Mouse (Mus musculus): ENCODE data around the gene Psmb9. TPM values are rescaled to one million over a fixed set of nuclear protein-coding genes. Genes with fewer than 3 reads are reported as not detected.

The Psmb9 gene
- total and polyA plus RNA-seq, 3 experiments, result 6.9 to 20.5 (median 13.5) TPM

DNA sequence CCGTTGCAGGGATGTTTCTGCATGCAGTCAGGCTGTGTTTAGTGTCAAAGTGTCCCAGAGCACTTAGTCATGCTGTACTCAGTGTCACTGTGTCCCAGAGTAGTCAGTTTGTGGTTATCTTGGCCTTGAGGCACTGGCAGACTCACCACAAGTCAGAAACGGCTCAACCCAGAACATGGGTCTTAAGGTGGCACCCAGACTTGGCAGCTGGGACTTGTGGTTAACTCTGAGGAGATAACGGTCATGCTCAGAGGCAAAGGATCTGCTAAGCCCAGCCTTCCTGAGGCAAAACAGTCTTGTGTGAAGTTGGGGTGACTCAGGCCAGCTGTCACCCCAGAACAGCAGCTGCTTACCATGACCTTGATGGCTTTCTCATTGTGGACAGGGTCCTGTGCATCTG is 23.0 kb upstream of the Psmb9 start:
- Histone ChIP-seq H3K4me1 (ENCODE audit: control insufficient read depth, insufficient read depth, low read length) (peaks cover under 1% of the 10 kb centered on the region; the same call in 1 of the 2 replicates), H3K36me3 (ENCODE audit: control insufficient read depth, insufficient read depth, low read length) (peaks cover 5% of the 10 kb centered on the region; the same call in 1 of the 2 replicates), H3K27me3 (ENCODE audit: control insufficient read depth, insufficient read depth, low read length) (no peaks in the 10 kb centered on the region), H3K4me3 (no peak overlapping the region), H3K27ac (no peak overlapping the region), H3K79me2 (replicated peaks; ENCODE audit: control insufficient read depth, insufficient read depth, low read length) (no peaks in the 10 kb centered on the region), H3K9ac (ENCODE audit: low read depth, low read length) (no peak overlapping the region)
- 56% methylated on average over 3 of the region's 3 CpGs for WGBS
- peak in 1 of 2 experiments; percentile 13 for DNase-seq
- intact Hi-C loops (cut with DNase I), result no loop called here
- no peak for TF ChIP-seq CTCF (IDR thresholded peaks at IDR 0.05)
- no peak for TF ChIP-seq EP300 (IDR thresholded peaks at IDR 0.05; ENCODE audit: insufficient read depth, low read depth, low read length)

DNA sequence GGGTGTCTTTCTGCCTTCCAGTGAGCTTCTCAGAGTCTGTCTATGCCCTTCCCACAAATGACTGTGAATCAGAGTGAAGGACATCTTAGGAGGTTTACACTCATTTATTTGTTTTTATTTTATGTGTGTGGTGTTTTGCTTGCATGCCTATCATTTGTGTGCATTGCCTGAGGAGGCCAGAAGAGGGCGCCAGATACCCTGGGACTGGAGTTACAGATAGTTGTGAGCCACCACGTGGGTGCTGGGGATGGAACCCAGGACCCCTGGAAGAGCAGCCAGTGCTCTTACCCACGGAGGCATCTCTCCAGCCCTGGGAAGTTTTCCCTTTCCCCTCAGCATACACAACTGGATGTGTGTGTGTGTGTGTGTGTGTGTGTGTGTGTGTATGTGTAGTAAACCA is 22.1 kb upstream of the Psmb9 start:
- peak in 1 of 2 experiments; percentile 19 for DNase-seq
- Histone ChIP-seq H3K27me3 (ENCODE audit: control insufficient read depth, insufficient read depth, low read length) (no peaks in the 10 kb centered on the region), H3K79me2 (replicated peaks; ENCODE audit: control insufficient read depth, insufficient read depth, low read length) (no peaks in the 10 kb centered on the region), H3K9ac (ENCODE audit: low read depth, low read length) (no peak overlapping the region), H3K4me1 (ENCODE audit: control insufficient read depth, insufficient read depth, low read length) (peaks cover 1% of the 10 kb centered on the region; the same call in 1 of the 2 replicates), H3K36me3 (ENCODE audit: control insufficient read depth, insufficient read depth, low read length) (peaks cover 5% of the 10 kb centered on the region; the same call in 1 of the 2 replicates), H3K4me3 (no peak overlapping the region), H3K27ac (no peak overlapping the region)
- no peak for TF ChIP-seq POLR2A (IDR thresholded peaks at IDR 0.05; ENCODE audit: insufficient read depth, low read depth, low read length)
- no peak for TF ChIP-seq EP300 (IDR thresholded peaks at IDR 0.05; ENCODE audit: insufficient read depth, low read depth, low read length)
- peak; percentile 61 for TF ChIP-seq CTCF (IDR thresholded peaks at IDR 0.05)
- intact Hi-C loops (cut with DNase I), result no loop called here
- whole genome bisulfite sequencing, result 46% methylated on average over 3 of the region's 3 CpGs

DNA sequence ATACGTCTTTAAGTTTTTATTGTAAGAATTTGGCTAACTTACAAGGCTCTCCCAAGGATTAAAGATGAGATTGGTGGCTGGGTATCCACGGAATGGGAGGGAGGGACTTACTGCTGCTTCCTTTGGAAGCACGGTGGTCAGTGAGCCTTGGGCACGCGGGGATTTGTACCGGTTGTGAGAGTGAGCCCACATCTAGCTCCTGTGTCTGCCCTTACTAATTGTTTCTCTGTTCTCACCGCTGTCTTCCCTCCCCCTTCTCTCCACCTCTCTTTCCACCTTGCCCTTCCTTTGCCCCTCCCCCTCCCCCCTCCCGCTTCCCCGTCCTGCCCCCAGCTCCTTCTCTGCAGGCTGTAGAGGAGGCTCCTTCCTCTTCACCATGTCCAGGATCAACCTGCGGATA is 20.9 kb upstream of the Psmb9 start:
- intact Hi-C loops (cut with DNase I), result no loop called here
- H3K27me3 ChIP-seq (ENCODE audit: control insufficient read depth, insufficient read depth, low read length), result no peaks in the 10 kb centered on the region
- H3K9ac ChIP-seq (ENCODE audit: low read depth, low read length), result no peak overlapping the region
- no peak overlapping the region for H3K4me3 ChIP-seq
- H3K36me3 ChIP-seq (ENCODE audit: control insufficient read depth, insufficient read depth, low read length), result peaks cover 5% of the 10 kb centered on the region; the same call in 1 of the 2 replicates
- no peak overlapping the region for H3K27ac ChIP-seq
- H3K79me2 ChIP-seq (replicated peaks; ENCODE audit: control insufficient read depth, insufficient read depth, low read length), result no peaks in the 10 kb centered on the region
- TF ChIP-seq POLR2A (IDR thresholded peaks at IDR 0.05; ENCODE audit: insufficient read depth, low read depth, low read length), result no peak
- no peak for TF ChIP-seq EP300 (IDR thresholded peaks at IDR 0.05; ENCODE audit: insufficient read depth, low read depth, low read length)
- no peak for TF ChIP-seq CTCF (IDR thresholded peaks at IDR 0.05)
- DNase-seq, result peak in 1 of 2 experiments; percentile 6
- H3K4me1 ChIP-seq (ENCODE audit: control insufficient read depth, insufficient read depth, low read length), result peaks cover 2% of the 10 kb centered on the region
- WGBS, result 46% methylated on average over 10 of the region's 10 CpGs

DNA sequence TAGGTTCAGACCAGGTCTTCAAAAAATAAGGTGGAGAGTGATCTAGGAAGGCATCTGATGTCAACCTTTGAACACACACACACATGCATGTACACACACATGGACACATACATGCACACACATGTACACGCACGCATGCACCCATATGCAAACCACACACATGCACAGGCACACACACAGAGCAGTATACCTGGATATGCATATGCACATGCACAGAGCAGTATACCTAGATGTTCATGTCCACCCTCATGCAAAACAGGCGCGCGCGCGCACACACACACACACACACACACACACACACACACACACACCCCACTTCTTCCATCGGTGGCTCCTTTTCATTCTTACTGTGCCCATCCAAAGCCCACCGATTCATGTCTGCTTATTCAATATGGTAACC is 20.3 kb upstream of the Psmb9 start:
- peaks cover 2% of the 10 kb centered on the region for H3K4me1 ChIP-seq (ENCODE audit: control insufficient read depth, insufficient read depth, low read length)
- H3K79me2 ChIP-seq (replicated peaks; ENCODE audit: control insufficient read depth, insufficient read depth, low read length), result no peaks in the 10 kb centered on the region
- no peak overlapping the region for H3K27ac ChIP-seq
- DNase-seq, result peak in 1 of 2 experiments; percentile 12
- WGBS, result 99% methylated on average over 9 of the region's 9 CpGs
- H3K27me3 ChIP-seq (ENCODE audit: control insufficient read depth, insufficient read depth, low read length), result no peaks in the 10 kb centered on the region
- H3K4me3 ChIP-seq, result no peak overlapping the region
- TF ChIP-seq EP300 (IDR thresholded peaks at IDR 0.05; ENCODE audit: insufficient read depth, low read depth, low read length), result no peak
- no peak for TF ChIP-seq POLR2A (IDR thresholded peaks at IDR 0.05; ENCODE audit: insufficient read depth, low read depth, low read length)
- TF ChIP-seq CTCF (IDR thresholded peaks at IDR 0.05), result no peak
- no peak overlapping the region for H3K9ac ChIP-seq (ENCODE audit: low read depth, low read length)
- peaks cover 5% of the 10 kb centered on the region; the same call in 1 of the 2 replicates for H3K36me3 ChIP-seq (ENCODE audit: control insufficient read depth, insufficient read depth, low read length)
- intact Hi-C loops (cut with DNase I), result no loop called here

DNA sequence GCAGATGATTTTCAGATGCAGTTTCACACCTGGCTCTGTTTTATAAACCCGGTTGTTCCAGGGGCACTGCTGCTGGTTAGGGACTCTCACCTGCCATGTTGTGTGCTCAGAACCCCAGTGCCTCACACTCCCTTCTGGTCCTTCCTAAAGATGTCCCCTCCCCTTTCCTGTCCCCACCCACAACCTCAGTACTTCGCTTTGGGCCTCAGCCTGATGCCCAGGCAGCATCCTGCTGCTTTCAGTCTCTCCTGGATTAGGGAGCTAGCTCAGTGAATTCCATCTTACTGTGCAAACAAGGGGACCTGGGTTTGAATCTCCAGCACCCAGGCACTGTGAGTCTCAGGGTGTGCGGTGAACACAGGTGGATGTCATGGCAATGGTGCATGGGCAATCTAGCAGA is 19.9 kb upstream of the Psmb9 start:
- no peaks in the 10 kb centered on the region for H3K27me3 ChIP-seq (ENCODE audit: control insufficient read depth, insufficient read depth, low read length)
- peaks cover 2% of the 10 kb centered on the region for H3K4me1 ChIP-seq (ENCODE audit: control insufficient read depth, insufficient read depth, low read length)
- no peak overlapping the region for H3K4me3 ChIP-seq
- H3K79me2 ChIP-seq (replicated peaks; ENCODE audit: control insufficient read depth, insufficient read depth, low read length), result no peaks in the 10 kb centered on the region
- DNase-seq, result peak in 1 of 2 experiments; percentile 25
- no peak for TF ChIP-seq CTCF (IDR thresholded peaks at IDR 0.05)
- no peak for TF ChIP-seq EP300 (IDR thresholded peaks at IDR 0.05; ENCODE audit: insufficient read depth, low read depth, low read length)
- no peak for TF ChIP-seq POLR2A (IDR thresholded peaks at IDR 0.05; ENCODE audit: insufficient read depth, low read depth, low read length)
- H3K36me3 ChIP-seq (ENCODE audit: control insufficient read depth, insufficient read depth, low read length), result peaks cover 5% of the 10 kb centered on the region; the same call in 1 of the 2 replicates
- 67% methylated on average over 3 of the region's 3 CpGs for WGBS
- intact Hi-C loops (cut with DNase I), result no loop called here
- H3K9ac ChIP-seq (ENCODE audit: low read depth, low read length), result no peak overlapping the region
- no peak overlapping the region for H3K27ac ChIP-seq

DNA sequence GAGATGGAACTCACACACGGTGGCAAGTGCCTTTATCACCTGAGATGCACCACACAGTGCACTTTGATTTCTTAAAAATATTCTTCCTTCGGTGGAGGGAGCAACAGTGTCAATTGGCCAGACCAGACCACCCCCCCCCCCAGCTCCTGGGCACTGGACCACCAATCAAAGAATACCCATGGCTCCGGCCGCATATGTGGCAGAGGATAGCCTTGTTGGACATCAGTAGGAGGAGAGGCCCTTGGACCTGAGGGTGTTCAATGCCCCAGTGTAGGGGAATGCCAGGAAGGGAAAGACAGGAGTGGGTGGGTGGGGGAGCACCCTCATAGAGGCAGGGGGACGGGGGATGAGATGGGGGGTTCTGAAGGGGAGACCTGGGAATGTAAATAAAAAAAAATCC is 19.2 kb upstream of the Psmb9 start:
- Histone ChIP-seq H3K27ac (no peak overlapping the region), H3K4me1 (ENCODE audit: control insufficient read depth, insufficient read depth, low read length) (peaks cover 2% of the 10 kb centered on the region), H3K4me3 (no peak overlapping the region), H3K27me3 (ENCODE audit: control insufficient read depth, insufficient read depth, low read length) (no peaks in the 10 kb centered on the region), H3K36me3 (ENCODE audit: control insufficient read depth, insufficient read depth, low read length) (peaks cover 5% of the 10 kb centered on the region; the same call in 1 of the 2 replicates), H3K9ac (ENCODE audit: low read depth, low read length) (no peak overlapping the region), H3K79me2 (replicated peaks; ENCODE audit: control insufficient read depth, insufficient read depth, low read length) (no peaks in the 10 kb centered on the region)
- intact Hi-C loops (cut with DNase I), result loop anchor here (1.0 kb wide), 1 partner anchor 29 kb away; no protein-coding TSS in a partner anchor
- TF ChIP-seq EP300 (IDR thresholded peaks at IDR 0.05; ENCODE audit: insufficient read depth, low read depth, low read length) (no peak), POLR2A (IDR thresholded peaks at IDR 0.05; ENCODE audit: insufficient read depth, low read depth, low read length) (no peak), CTCF (IDR thresholded peaks at IDR 0.05) (no peak)
- 86% methylated on average over 5 of the region's 5 CpGs for WGBS
- peak in 1 of 2 experiments; percentile 15 for DNase-seq
